Mouse (Mus musculus) neural tube, embryonic 14.5 days (tissue): Measurements from ENCODE around the gene Nadk. TPM values are rescaled to one million over a fixed set of nuclear protein-coding genes. Genes with fewer than 3 reads are reported as not detected.
A peak's percentile ranks its signal among the peaks of the same experiment; 100 is the strongest.

Source experiments
- ATAC-seq: fragments of 200-750 bp; cut with Nextera tagmentation; 2 replicates; pipeline ENCODE4 v1.8.0; 2017; ENCODE audit warnings: low read depth, mild to moderate bottlenecking, moderate TSS enrichment, moderate library complexity
- H3K27ac ChIP-seq: fragments of 300-500 bp; sonication (generic); 2 replicates; pipeline ENCODE4 v1.5.1; 2014; ENCODE audit warnings: low read depth, mild to moderate bottlenecking, control low read depth, low read length, moderate library complexity, mixed read lengths
- H3K27me3 ChIP-seq: fragments of 300-500 bp; sonication (generic); 2 replicates; pipeline ENCODE4 v1.6.1; 2014; ENCODE audit warnings: low read length; ENCODE audit not compliant: control insufficient read depth, insufficient read depth
- H3K36me3 ChIP-seq: fragments of 300-500 bp; sonication (generic); 2 replicates; pipeline ENCODE4 v1.6.1; 2014; ENCODE audit warnings: low read length, mixed read lengths; ENCODE audit not compliant: control insufficient read depth, insufficient read depth
- H3K4me1 ChIP-seq: fragments of 300-500 bp; sonication (generic); 2 replicates; pipeline ENCODE4 v1.6.1; 2014; ENCODE audit warnings: low read length; ENCODE audit not compliant: control insufficient read depth, insufficient read depth
- H3K4me2 ChIP-seq: fragments of 300-500 bp; sonication (generic); 2 replicates; pipeline ENCODE4 v1.6.1; 2014; ENCODE audit warnings: mild to moderate bottlenecking, low read depth, low read length, control low read depth
- H3K4me3 ChIP-seq: fragments of 300-500 bp; sonication (generic); 2 replicates; pipeline ENCODE4 v1.5.1; 2014; ENCODE audit warnings: low read depth, low read length, control low read depth, mixed read lengths
- H3K9ac ChIP-seq: fragments of 300-500 bp; sonication (generic); replicated peaks from 2 replicates; pipeline ENCODE4 v1.6.1; 2014; ENCODE audit warnings: low read depth, mild to moderate bottlenecking, control low read depth, low read length, mixed read lengths
- H3K9me3 ChIP-seq: fragments of 300-500 bp; sonication (generic); 2 replicates; pipeline ENCODE4 v1.6.1; 2016; ENCODE audit warnings: low read length; ENCODE audit not compliant: control insufficient read depth
- WGBS: fragments of 180-500 bp; shearing (Covaris S2); extraction: QIAGEN DNeasy Blood & Tissue Kit; methylation state at CpG from one replicate; pipeline ENCODE4 v1.1.7; 2014; 5-methylcytosine and 5-hydroxymethylcytosine counted together
- polyA plus RNA-seq: library from polyadenylated mRNA; unstranded; fragments of >200 nt; fragmentation: Nextera tagmentation; extraction: Ambion mirVana; gene quantifications from 2 replicates; pipeline ENCODE4 v1.2.1, GENCODE M21; 2014

Gene Nadk
- polyA plus RNA-seq, 1 experiment from 2014 or later = 79.1 TPM

GRCm38 (mm10) chr4:155552917-155553532 is 9.2 kb upstream of the Nadk start:
- 96% methylated on average over 6 of the region's 6 CpGs for WGBS

GRCm38 (mm10) chr4:155554880-155555279 is 7.3 kb upstream of the Nadk start:
- Histone ChIP-seq H3K27ac (no peak overlapping the region), H3K36me3 (peaks cover 70% of the 10 kb centered on the region), H3K4me1 (no peaks in the 10 kb centered on the region), H3K9ac (no peak overlapping the region), H3K27me3 (no peaks in the 10 kb centered on the region), H3K4me3 (no peak overlapping the region), H3K9me3 (no peaks in the 10 kb centered on the region), H3K4me2 (no peak overlapping the region)
- 84% methylated on average over 4 of the region's 4 CpGs for WGBS
- no peak for ATAC-seq

More at GRCm38 (mm10) chr4:155552917-155553532, 9.2 kb upstream of the Nadk start:
- Histone ChIP-seq H3K27ac (no peak overlapping the region), H3K4me1 (no peaks in the 10 kb centered on the region), H3K36me3 (peaks cover 56% of the 10 kb centered on the region), H3K9ac (no peak overlapping the region), H3K4me3 (no peak overlapping the region), H3K4me2 (no peak overlapping the region), H3K9me3 (no peaks in the 10 kb centered on the region), H3K27me3 (no peaks in the 10 kb centered on the region)
- no peak for ATAC-seq

GRCm38 (mm10) chr4:155555464-155555863 is 6.7 kb upstream of the Nadk start:
- Histone ChIP-seq H3K27me3 (no peaks in the 10 kb centered on the region), H3K9ac (no peak overlapping the region), H3K27ac (no peak overlapping the region), H3K4me3 (no peak overlapping the region), H3K9me3 (no peaks in the 10 kb centered on the region), H3K4me2 (no peak overlapping the region), H3K36me3 (peaks cover 76% of the 10 kb centered on the region), H3K4me1 (no peaks in the 10 kb centered on the region)
- ATAC-seq = no peak
- 80% methylated on average over 1 of the region's 1 CpGs for WGBS

- H3K27ac ChIP-seq = no peak overlapping the region
- WGBS = 86% methylated on average over 6 of the region's 6 CpGs
- ATAC-seq = no peak
Measured at GRCm38 (mm10) chr4:155559454-155559853, 2.7 kb upstream of the Nadk start.

GRCm38 (mm10) chr4:155560932-155561331 is 1.2 kb upstream of the Nadk start:
- no peaks in the 10 kb centered on the region for H3K27me3 ChIP-seq
- H3K4me2 ChIP-seq = no peak overlapping the region
- H3K27ac ChIP-seq = no peak overlapping the region
- no peak for ATAC-seq
- H3K9ac ChIP-seq = no peak overlapping the region
- H3K36me3 ChIP-seq = peaks cover 37% of the 10 kb centered on the region
- H3K9me3 ChIP-seq = no peaks in the 10 kb centered on the region
- peaks cover 17% of the 10 kb centered on the region for H3K4me1 ChIP-seq
- H3K4me3 ChIP-seq = no peak overlapping the region
- 59% methylated on average over 2 of the region's 2 CpGs for WGBS

More at GRCm38 (mm10) chr4:155559454-155559853, 2.7 kb upstream of the Nadk start:
- H3K27me3 ChIP-seq = no peaks in the 10 kb centered on the region
- no peak overlapping the region for H3K4me2 ChIP-seq
- peaks cover 51% of the 10 kb centered on the region for H3K36me3 ChIP-seq
- H3K4me3 ChIP-seq = no peak overlapping the region
- peaks cover 7% of the 10 kb centered on the region for H3K4me1 ChIP-seq
- no peaks in the 10 kb centered on the region for H3K9me3 ChIP-seq
- no peak overlapping the region for H3K9ac ChIP-seq

- Histone ChIP-seq H3K4me1 (peaks cover 20% of the 10 kb centered on the region), H3K4me3 (peak overlapping the region; percentile 90), H3K27ac (peak overlapping the region; percentile 84; the same call in 1 of the 2 replicates), H3K9ac (no peak overlapping the region), H3K36me3 (peaks cover 25% of the 10 kb centered on the region), H3K9me3 (no peaks in the 10 kb centered on the region), H3K4me2 (peak overlapping the region; percentile 82), H3K27me3 (no peaks in the 10 kb centered on the region)
- whole genome bisulfite sequencing = 3% methylated on average over 19 of the region's 19 CpGs
- ATAC-seq = no peak
Measured at GRCm38 (mm10) chr4:155562725-155563399, 684 bp downstream of the Nadk start.

GRCm38 (mm10) chr4:155563400-155564231 is 1.4 kb downstream of the Nadk start:
- under 1% methylated on average over 66 of the region's 69 CpGs for WGBS

GRCm38 (mm10) chr4:155564315-155565069 is 2.3 kb downstream of the Nadk start:
- H3K9me3 ChIP-seq = no peaks in the 10 kb centered on the region
- H3K27ac ChIP-seq = peak overlapping the region; percentile 84
- H3K27me3 ChIP-seq = no peaks in the 10 kb centered on the region
- ATAC-seq = no peak
- peak overlapping the region; percentile 82 for H3K4me2 ChIP-seq
- peaks cover 20% of the 10 kb centered on the region for H3K4me1 ChIP-seq
- peak overlapping the region; percentile 82 for H3K9ac ChIP-seq
- 13% methylated on average over 20 of the region's 20 CpGs for WGBS
- peak overlapping the region; percentile 90 for H3K4me3 ChIP-seq
- H3K36me3 ChIP-seq = peaks cover 14% of the 10 kb centered on the region

More at GRCm38 (mm10) chr4:155563400-155564231, 1.4 kb downstream of the Nadk start:
- peak overlapping the region; percentile 90 for H3K4me3 ChIP-seq
- ATAC-seq = peak; percentile 97
- peaks cover 23% of the 10 kb centered on the region for H3K36me3 ChIP-seq
- H3K4me1 ChIP-seq = peaks cover 20% of the 10 kb centered on the region
- H3K27ac ChIP-seq = peak overlapping the region; percentile 84
- H3K9ac ChIP-seq = peak overlapping the region; percentile 82
- no peaks in the 10 kb centered on the region for H3K9me3 ChIP-seq
- H3K27me3 ChIP-seq = no peaks in the 10 kb centered on the region
- peak overlapping the region; percentile 82 for H3K4me2 ChIP-seq
